Mouse (Mus musculus) intestine, embryonic 15.5 days (tissue): ENCODE measurements around the gene Nfia. TPM values are rescaled to one million over a fixed set of nuclear protein-coding genes. Genes with fewer than 3 reads are reported as not detected.

Source experiments
- ATAC-seq: fragments of 200-750 bp; cut with Nextera tagmentation; 2 replicates; pipeline ENCODE4 v1.8.0; 2017; ENCODE audit warnings: moderate TSS enrichment, moderate library complexity
- H3K27ac ChIP-seq: fragments of 300-500 bp; sonication (generic); 2 replicates; pipeline ENCODE4 v1.5.1; 2015; ENCODE audit warnings: mild to moderate bottlenecking, inconsistent platforms
- H3K27me3 ChIP-seq: fragments of 300-500 bp; sonication (generic); replicated peaks from 2 replicates; pipeline ENCODE4 v1.6.1; 2015; ENCODE audit warnings: inconsistent platforms
- H3K36me3 ChIP-seq: fragments of 300-500 bp; sonication (generic); 2 replicates; pipeline ENCODE4 v1.6.1; 2015; ENCODE audit warnings: inconsistent platforms
- H3K4me1 ChIP-seq: fragments of 300-500 bp; sonication (generic); replicated peaks from 2 replicates; pipeline ENCODE4 v1.6.1; 2015; ENCODE audit warnings: inconsistent platforms
- H3K4me2 ChIP-seq: fragments of 300-500 bp; sonication (generic); replicated peaks from 2 replicates; pipeline ENCODE4 v1.6.1; 2015; ENCODE audit warnings: mild to moderate bottlenecking, inconsistent platforms
- H3K4me3 ChIP-seq: fragments of 300-500 bp; sonication (generic); replicated peaks from 2 replicates; pipeline ENCODE4 v1.5.1; 2015; ENCODE audit warnings: inconsistent platforms
- H3K9ac ChIP-seq: fragments of 300-500 bp; sonication (generic); 2 replicates; pipeline ENCODE4 v1.6.1; 2015; ENCODE audit warnings: inconsistent platforms
- H3K9me3 ChIP-seq: fragments of 300-500 bp; sonication (generic); 2 replicates; pipeline ENCODE4 v1.6.1; 2016; ENCODE audit warnings: inconsistent platforms
- WGBS: fragments of 180-500 bp; shearing (Covaris S2); methylation state at CpG from one replicate; pipeline ENCODE4 v1.1.7; 2015; 5-methylcytosine and 5-hydroxymethylcytosine counted together
- polyA plus RNA-seq: library from polyadenylated mRNA; unstranded; fragments of >200 nt; fragmentation: Nextera tagmentation; extraction: Ambion mirVana; gene quantifications from 2 replicates; pipeline ENCODE4 v1.2.1, GENCODE M21; 2015

Gene Nfia
- polyA plus RNA-seq, 1 experiment from 2014 or later, result 37.3 TPM

DNA sequence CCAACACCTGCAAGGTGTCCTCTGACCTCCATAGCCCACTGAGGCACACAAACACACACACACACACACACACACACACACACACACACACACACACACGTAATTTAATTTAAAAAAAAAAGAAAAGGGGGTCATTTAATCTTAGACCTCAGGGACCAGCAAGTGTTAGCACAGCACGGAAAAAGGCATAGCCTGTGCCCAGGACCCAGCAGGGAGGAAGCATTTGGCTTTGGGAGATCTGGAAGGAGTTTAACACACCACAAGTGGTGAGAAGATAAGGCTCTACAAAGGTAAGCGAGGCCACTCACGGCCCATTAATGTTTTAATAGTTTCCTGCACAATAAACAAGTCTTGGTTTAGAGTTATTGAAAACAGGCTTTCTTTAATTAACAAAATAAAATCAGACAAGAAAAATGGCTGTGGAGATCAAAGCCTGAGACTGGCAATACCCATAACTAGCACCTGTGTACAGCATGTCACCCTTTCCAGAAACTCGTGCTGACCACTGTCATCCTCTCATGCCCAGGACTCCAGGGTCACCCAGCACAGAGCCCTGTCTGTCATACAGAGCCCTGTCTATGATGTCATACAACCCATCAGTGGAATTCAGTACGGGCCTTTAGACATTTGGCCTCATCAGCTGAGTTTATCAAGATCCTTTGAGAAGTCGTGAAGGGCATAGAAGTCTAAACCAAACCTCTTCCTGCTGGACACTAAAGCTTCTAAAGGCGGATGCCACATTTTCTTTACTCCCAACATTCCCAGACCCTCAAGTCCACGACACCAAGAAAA, 332.6 kb downstream of the Nfia start:
- 63% methylated on average over 9 of the region's 9 CpGs for WGBS
- ATAC-seq, result no peak
- Histone ChIP-seq H3K27me3 (no peaks in the 10 kb centered on the region), H3K9ac (no peak overlapping the region), H3K9me3 (no peaks in the 10 kb centered on the region), H3K4me2 (no peak overlapping the region), H3K36me3 (no peaks in the 10 kb centered on the region), H3K27ac (no peak overlapping the region), H3K4me1 (peaks cover 28% of the 10 kb centered on the region), H3K4me3 (no peak overlapping the region)

DNA sequence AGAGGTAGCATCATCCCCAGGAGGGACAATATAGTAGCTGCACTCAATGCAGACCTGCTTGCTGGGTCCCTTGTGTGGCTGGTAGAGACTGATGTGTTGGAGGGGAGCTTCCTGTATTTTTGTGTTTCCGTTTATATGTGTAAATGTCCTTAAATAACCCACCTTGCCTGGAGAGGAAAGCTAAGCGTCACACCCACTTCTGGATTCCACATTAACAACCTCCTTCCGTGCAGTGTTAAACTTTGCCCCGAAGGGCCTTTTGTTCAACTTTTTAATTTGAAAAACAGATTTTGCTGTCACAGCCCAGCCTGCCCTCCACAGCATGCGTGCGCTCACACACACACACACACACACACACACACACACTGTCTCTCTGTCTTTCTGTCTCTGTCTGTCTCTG, 333.4 kb downstream of the Nfia start:
- no peak overlapping the region; the same call in 1 of the 2 replicates for H3K27ac ChIP-seq
- peak overlapping the region; percentile 32 for H3K4me2 ChIP-seq
- ATAC-seq, result peak; percentile 53
- H3K9ac ChIP-seq, result no peak overlapping the region
- H3K9me3 ChIP-seq, result no peaks in the 10 kb centered on the region
- no peaks in the 10 kb centered on the region for H3K36me3 ChIP-seq
- H3K4me1 ChIP-seq, result peaks cover 28% of the 10 kb centered on the region
- H3K27me3 ChIP-seq, result no peaks in the 10 kb centered on the region
- WGBS, result 34% methylated on average over 6 of the region's 6 CpGs
- H3K4me3 ChIP-seq, result no peak overlapping the region

DNA sequence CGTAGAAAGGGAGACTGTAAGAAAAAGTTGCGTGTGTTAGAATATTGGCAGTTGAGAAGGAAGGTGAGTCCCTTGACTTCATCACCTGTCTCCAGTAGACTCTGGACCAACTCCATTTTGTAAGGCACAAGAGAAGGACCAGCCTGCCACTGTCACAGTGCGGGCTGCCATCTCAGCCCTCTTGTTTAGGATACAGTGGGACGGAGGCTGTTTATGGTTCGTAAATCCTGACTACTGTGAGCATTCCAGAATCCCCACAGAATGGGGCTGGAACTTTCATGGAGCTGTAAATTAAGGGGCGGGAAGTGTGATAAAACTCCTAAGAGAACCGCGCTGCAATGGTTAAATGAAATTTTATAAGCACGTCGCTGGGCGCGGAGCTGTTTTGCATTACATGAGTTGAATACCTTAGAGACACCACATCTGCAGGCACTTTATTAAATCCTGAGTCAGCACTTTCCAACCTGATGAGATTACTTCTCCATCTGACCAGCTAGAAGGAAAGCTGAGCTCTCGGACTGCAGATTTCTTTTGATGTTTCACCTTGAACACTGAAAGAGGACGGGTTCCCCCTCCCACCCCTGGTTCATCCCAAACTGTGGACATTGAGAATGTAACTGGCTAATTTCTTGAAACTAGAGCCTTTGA, 334.0 kb downstream of the Nfia start:
- Histone ChIP-seq H3K36me3 (no peaks in the 10 kb centered on the region), H3K9me3 (no peaks in the 10 kb centered on the region), H3K4me1 (peaks cover 28% of the 10 kb centered on the region), H3K4me2 (peak overlapping the region; percentile 32), H3K27ac (no peak overlapping the region; the same call in 1 of the 2 replicates), H3K4me3 (no peak overlapping the region), H3K27me3 (no peaks in the 10 kb centered on the region), H3K9ac (no peak overlapping the region)
- ATAC-seq, result peak; percentile 34
- 24% methylated on average over 14 of the region's 14 CpGs for WGBS

DNA sequence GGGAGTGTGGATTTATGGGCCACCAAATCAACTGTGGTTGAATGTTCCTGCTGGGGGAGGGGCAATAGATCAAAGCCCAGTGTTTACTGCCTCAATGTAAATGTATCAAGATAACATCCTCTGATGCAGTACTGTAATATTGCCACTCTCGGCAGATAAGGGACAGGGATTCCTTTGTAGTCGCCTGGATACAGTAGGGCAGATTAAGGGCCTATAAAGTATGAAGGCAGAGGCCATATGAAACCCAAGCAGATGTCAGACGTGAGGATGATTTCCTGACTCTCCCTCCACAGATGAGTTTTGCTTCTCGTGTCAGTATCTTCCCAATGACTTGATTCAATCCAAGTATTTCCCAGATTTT, 334.5 kb downstream of the Nfia start:
- Histone ChIP-seq H3K4me2 (peak overlapping the region; percentile 32; the same call in 1 of the 2 replicates), H3K9ac (no peak overlapping the region), H3K4me1 (peaks cover 28% of the 10 kb centered on the region), H3K9me3 (no peaks in the 10 kb centered on the region), H3K4me3 (no peak overlapping the region), H3K27me3 (no peaks in the 10 kb centered on the region), H3K27ac (0 out of 2 replicates have a peak overlapping the region, but pooled peaks have one; percentile 5), H3K36me3 (no peaks in the 10 kb centered on the region)
- 16% methylated on average over 4 of the region's 4 CpGs for WGBS
- peak; percentile 71 for ATAC-seq

- H3K27ac ChIP-seq, result no peak overlapping the region; the same call in 1 of the 2 replicates
- H3K36me3 ChIP-seq, result no peaks in the 10 kb centered on the region
- no peaks in the 10 kb centered on the region for H3K9me3 ChIP-seq
- H3K4me3 ChIP-seq, result no peak overlapping the region
- WGBS, result 9% methylated on average over 9 of the region's 9 CpGs
- ATAC-seq, result peak; percentile 2; the same call in 1 of the 2 replicates
- peaks cover 28% of the 10 kb centered on the region for H3K4me1 ChIP-seq
- no peak overlapping the region for H3K9ac ChIP-seq
- no peak overlapping the region for H3K4me2 ChIP-seq
- no peaks in the 10 kb centered on the region for H3K27me3 ChIP-seq
Measured at GRCm38 (mm10) chr4:98107936-98108675, 335.6 kb downstream of the Nfia start.

DNA sequence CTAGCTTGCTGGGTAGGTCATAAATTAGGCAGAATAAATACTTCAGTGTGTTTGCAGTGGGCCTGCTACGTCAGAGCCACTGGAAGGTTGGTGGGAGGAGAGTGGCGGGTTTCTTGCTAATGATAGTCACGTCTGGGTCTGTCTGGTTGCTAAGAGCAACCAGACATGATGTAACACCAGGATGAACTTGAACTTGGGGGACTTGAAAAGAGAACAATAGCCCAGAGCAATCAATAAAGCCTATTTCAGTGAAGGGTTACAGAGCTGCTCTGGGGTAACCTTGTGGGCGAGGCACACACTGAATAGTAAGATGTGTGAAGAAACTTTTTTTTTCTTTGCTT, 336.1 kb downstream of the Nfia start:
- Histone ChIP-seq H3K4me1 (peaks cover 28% of the 10 kb centered on the region), H3K27me3 (no peaks in the 10 kb centered on the region), H3K36me3 (no peaks in the 10 kb centered on the region), H3K4me2 (no peak overlapping the region), H3K27ac (peak overlapping the region; percentile 25), H3K4me3 (no peak overlapping the region), H3K9ac (no peak overlapping the region), H3K9me3 (no peaks in the 10 kb centered on the region)
- peak; percentile 70 for ATAC-seq
- WGBS, result 17% methylated on average over 4 of the region's 4 CpGs

DNA sequence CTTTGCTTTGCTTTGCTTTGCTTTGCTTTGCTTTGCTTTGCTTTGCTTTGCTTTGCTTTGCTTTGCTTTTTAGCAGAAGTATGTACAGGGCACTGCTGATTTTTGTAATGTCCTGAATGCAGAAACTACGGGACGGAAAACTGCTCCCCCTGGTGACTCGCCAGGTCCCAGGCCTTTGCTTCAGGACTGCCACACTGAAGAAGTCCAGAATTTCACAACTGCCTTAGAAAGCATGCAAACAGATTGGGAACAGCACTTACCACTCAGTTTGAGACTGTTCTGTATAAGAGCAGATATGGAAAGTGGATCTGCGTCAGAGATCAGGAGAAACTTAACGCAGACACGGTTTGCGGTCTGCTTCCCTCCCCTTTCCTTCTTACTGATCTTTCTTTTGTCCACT, 336.5 kb downstream of the Nfia start:
- peaks cover 28% of the 10 kb centered on the region for H3K4me1 ChIP-seq

DNA sequence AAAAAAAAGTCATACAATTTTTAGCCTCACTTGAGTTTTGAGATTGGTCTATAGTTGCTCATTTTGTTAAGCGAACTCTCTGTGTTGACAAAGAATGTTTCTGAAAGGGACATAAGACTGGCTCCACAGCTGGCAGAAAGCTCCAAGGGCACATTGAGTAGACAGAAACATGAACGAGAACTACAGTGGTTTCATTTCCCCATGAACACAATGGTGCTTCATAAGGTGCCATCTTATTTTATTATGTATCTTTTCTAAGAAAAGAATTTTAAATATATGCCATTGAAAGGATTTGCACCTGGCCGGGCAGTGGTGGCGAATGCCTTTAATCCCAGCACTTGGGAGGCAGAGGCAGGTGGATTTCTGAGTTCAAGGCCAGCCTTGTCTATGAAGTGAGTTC, 337.4 kb downstream of the Nfia start:
- H3K27me3 ChIP-seq, result no peaks in the 10 kb centered on the region
- no peak overlapping the region for H3K27ac ChIP-seq
- H3K9me3 ChIP-seq, result no peaks in the 10 kb centered on the region
- no peak for ATAC-seq
- H3K4me1 ChIP-seq, result peaks cover 28% of the 10 kb centered on the region
- no peak overlapping the region for H3K9ac ChIP-seq
- 89% methylated on average over 4 of the region's 4 CpGs for WGBS
- H3K36me3 ChIP-seq, result no peaks in the 10 kb centered on the region
- H3K4me2 ChIP-seq, result no peak overlapping the region
- no peak overlapping the region for H3K4me3 ChIP-seq

More for the DNA sequence above, 336.5 kb downstream of the Nfia start:
- ATAC-seq, result peak; percentile 55
- Histone ChIP-seq H3K27me3 (no peaks in the 10 kb centered on the region), H3K36me3 (no peaks in the 10 kb centered on the region), H3K9ac (no peak overlapping the region), H3K4me3 (no peak overlapping the region), H3K27ac (peak overlapping the region; percentile 25), H3K4me2 (no peak overlapping the region), H3K9me3 (no peaks in the 10 kb centered on the region)
- WGBS, result 22% methylated on average over 7 of the region's 7 CpGs

GRCm38 (mm10) chr4:98113289-98114024, 340.9 kb downstream of the Nfia start:
- Histone ChIP-seq H3K27ac (no peak overlapping the region), H3K4me3 (no peak overlapping the region), H3K9ac (no peak overlapping the region), H3K36me3 (no peaks in the 10 kb centered on the region), H3K4me2 (no peak overlapping the region), H3K9me3 (no peaks in the 10 kb centered on the region), H3K27me3 (no peaks in the 10 kb centered on the region), H3K4me1 (0 out of 2 replicates have a peak, but pooled peaks cover 2% of the 10 kb centered on the region)
- no peak for ATAC-seq
- WGBS, result 87% methylated on average over 10 of the region's 10 CpGs

- no peak overlapping the region for H3K4me3 ChIP-seq
- no peak overlapping the region for H3K27ac ChIP-seq
- no peak overlapping the region for H3K9ac ChIP-seq
- H3K4me1 ChIP-seq, result no peaks in the 10 kb centered on the region
- 67% methylated on average over 2 of the region's 2 CpGs for WGBS
- no peaks in the 10 kb centered on the region for H3K27me3 ChIP-seq
- ATAC-seq, result no peak
- H3K36me3 ChIP-seq, result no peaks in the 10 kb centered on the region
- no peaks in the 10 kb centered on the region for H3K9me3 ChIP-seq
- H3K4me2 ChIP-seq, result no peak overlapping the region
Measured at GRCm38 (mm10) chr4:98114966-98115365, 342.4 kb downstream of the Nfia start.

GRCm38 (mm10) chr4:98115401-98115800, 342.9 kb downstream of the Nfia start:
- WGBS, result 87% methylated on average over 4 of the region's 4 CpGs
- no peak overlapping the region for H3K9ac ChIP-seq
- no peaks in the 10 kb centered on the region for H3K4me1 ChIP-seq
- no peak overlapping the region for H3K27ac ChIP-seq
- H3K4me2 ChIP-seq, result no peak overlapping the region
- H3K9me3 ChIP-seq, result no peaks in the 10 kb centered on the region
- no peaks in the 10 kb centered on the region for H3K36me3 ChIP-seq
- no peaks in the 10 kb centered on the region for H3K27me3 ChIP-seq
- no peak for ATAC-seq
- no peak overlapping the region for H3K4me3 ChIP-seq

GRCm38 (mm10) chr4:98116046-98116445, 343.5 kb downstream of the Nfia start:
- Histone ChIP-seq H3K4me1 (no peaks in the 10 kb centered on the region), H3K27ac (no peak overlapping the region), H3K9me3 (no peaks in the 10 kb centered on the region), H3K4me3 (no peak overlapping the region), H3K36me3 (no peaks in the 10 kb centered on the region), H3K4me2 (no peak overlapping the region), H3K9ac (no peak overlapping the region), H3K27me3 (no peaks in the 10 kb centered on the region)
- no peak for ATAC-seq
- WGBS, result 93% methylated on average over 7 of the region's 7 CpGs
